Mouse (Mus musculus) lung, postnatal 0 days (tissue): Measurements from ENCODE around the gene Osbpl8.

Source experiments
- CTCF ChIP-seq: IDR thresholded peaks from 2 replicates; pipeline ENCODE4 v1.5.1; 2016; ENCODE audit warnings: antibody characterized with exemption, mild to moderate bottlenecking
- EP300 ChIP-seq: IDR thresholded peaks from 2 replicates; pipeline ENCODE4 v1.6.1; 2016; ENCODE audit warnings: antibody characterized with exemption, mild to moderate bottlenecking, control low read depth

DNA sequence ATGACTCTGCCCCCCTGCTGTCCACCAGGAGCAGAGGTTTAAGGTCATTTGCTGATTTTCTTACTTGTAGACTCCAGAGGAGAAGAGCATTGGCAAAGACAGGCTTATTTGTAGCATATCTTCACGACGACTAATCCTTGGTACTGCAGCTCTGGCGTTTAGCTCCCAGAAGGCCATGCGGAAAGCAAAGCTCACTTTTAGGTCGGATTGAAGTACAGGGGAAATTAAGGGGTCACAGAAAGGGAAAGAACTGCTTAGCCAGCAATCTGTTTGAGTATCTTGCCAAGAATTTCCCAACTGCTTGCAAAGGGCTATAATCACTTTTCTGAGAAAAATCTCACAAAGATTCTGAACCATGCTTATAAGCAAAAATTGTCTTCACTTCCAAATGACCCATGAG, 14.8 kb upstream of the Osbpl8 start:
- TF ChIP-seq CTCF (no peak), EP300 (no peak)
